Mouse (Mus musculus) neural tube, embryonic 15.5 days (tissue): Measurements from ENCODE around the gene Gas2. TPM values are rescaled to one million over a fixed set of nuclear protein-coding genes. Genes with fewer than 3 reads are reported as not detected.

ENCODE experiments used
- ATAC-seq: fragments of 200-750 bp; cut with Nextera tagmentation; 2 replicates; pipeline ENCODE4 v1.8.0; 2017; ENCODE audit warnings: mild to moderate bottlenecking, moderate TSS enrichment, moderate library complexity; ENCODE audit not compliant: low FRiP score
- H3K27ac ChIP-seq: fragments of 300-500 bp; sonication (generic); replicated peaks from 2 replicates; pipeline ENCODE4 v1.5.1; 2015; ENCODE audit warnings: mild to moderate bottlenecking, inconsistent platforms
- H3K27me3 ChIP-seq: fragments of 300-500 bp; sonication (generic); replicated peaks from 2 replicates; pipeline ENCODE4 v1.6.1; 2015; ENCODE audit warnings: inconsistent platforms
- H3K36me3 ChIP-seq: fragments of 300-500 bp; sonication (generic); 2 replicates; pipeline ENCODE4 v1.6.1; 2015; ENCODE audit warnings: inconsistent platforms
- H3K4me1 ChIP-seq: fragments of 300-500 bp; sonication (generic); 2 replicates; pipeline ENCODE4 v1.6.1; 2015; ENCODE audit warnings: inconsistent platforms
- H3K4me2 ChIP-seq: fragments of 300-500 bp; sonication (generic); 2 replicates; pipeline ENCODE4 v1.6.1; 2015; ENCODE audit warnings: inconsistent platforms, mild to moderate bottlenecking, moderate library complexity
- H3K4me3 ChIP-seq: fragments of 300-500 bp; sonication (generic); replicated peaks from 2 replicates; pipeline ENCODE4 v1.5.1; 2015; ENCODE audit warnings: mild to moderate bottlenecking, inconsistent platforms
- H3K9ac ChIP-seq: fragments of 300-500 bp; sonication (generic); replicated peaks from 2 replicates; pipeline ENCODE4 v1.6.1; 2015; ENCODE audit warnings: mild to moderate bottlenecking, inconsistent platforms
- H3K9me3 ChIP-seq: fragments of 300-500 bp; sonication (generic); replicated peaks from 2 replicates; pipeline ENCODE4 v1.6.1; 2016; ENCODE audit warnings: inconsistent platforms
- WGBS: fragments of 180-500 bp; shearing (Covaris S2); methylation state at CpG from one replicate; pipeline ENCODE4 v1.1.7; 2015; ENCODE audit warnings: mixed read lengths; 5-methylcytosine and 5-hydroxymethylcytosine counted together
- polyA plus RNA-seq: library from polyadenylated mRNA; unstranded; fragments of >200 nt; fragmentation: Nextera tagmentation; extraction: Ambion mirVana; gene quantifications from 2 replicates; pipeline ENCODE4 v1.2.1, GENCODE M21; 2015

Gene Gas2
- polyA plus RNA-seq, 1 experiment from 2014 or later = 18.9 TPM

GRCm38 (mm10) chr7:51931217-51931616, 69.4 kb downstream of the Gas2 start:
- Histone ChIP-seq H3K27ac (no peak overlapping the region), H3K4me3 (no peak overlapping the region), H3K9ac (no peak overlapping the region), H3K27me3 (no peaks in the 10 kb centered on the region), H3K9me3 (no peaks in the 10 kb centered on the region), H3K36me3 (no peaks in the 10 kb centered on the region), H3K4me1 (peaks cover 12% of the 10 kb centered on the region), H3K4me2 (no peak overlapping the region)
- no peak for ATAC-seq
- 69% methylated on average over 4 of the region's 4 CpGs for WGBS

GRCm38 (mm10) chr7:51937337-51937736, 75.5 kb downstream of the Gas2 start:
- no peaks in the 10 kb centered on the region for H3K36me3 ChIP-seq
- no peaks in the 10 kb centered on the region for H3K4me1 ChIP-seq
- no peaks in the 10 kb centered on the region for H3K27me3 ChIP-seq
- no peak overlapping the region for H3K4me2 ChIP-seq
- WGBS = 98% methylated on average over 1 of the region's 1 CpGs
- H3K27ac ChIP-seq = no peak overlapping the region
- no peak overlapping the region for H3K9ac ChIP-seq
- no peak overlapping the region for H3K4me3 ChIP-seq
- H3K9me3 ChIP-seq = no peaks in the 10 kb centered on the region
- no peak for ATAC-seq

GRCm38 (mm10) chr7:51940461-51940860, 78.6 kb downstream of the Gas2 start:
- Histone ChIP-seq H3K27me3 (no peaks in the 10 kb centered on the region), H3K4me2 (no peak overlapping the region), H3K9me3 (no peaks in the 10 kb centered on the region), H3K4me1 (no peaks in the 10 kb centered on the region), H3K9ac (no peak overlapping the region), H3K36me3 (no peaks in the 10 kb centered on the region), H3K4me3 (no peak overlapping the region), H3K27ac (no peak overlapping the region)
- no peak for ATAC-seq
- WGBS = 71% methylated on average over 2 of the region's 2 CpGs

- peak; percentile 50; the same call in 1 of the 2 replicates for ATAC-seq
- no peaks in the 10 kb centered on the region for H3K36me3 ChIP-seq
- WGBS = 34% methylated on average over 9 of the region's 9 CpGs
- no peaks in the 10 kb centered on the region for H3K9me3 ChIP-seq
- H3K9ac ChIP-seq = no peak overlapping the region
- no peak overlapping the region for H3K4me3 ChIP-seq
- no peaks in the 10 kb centered on the region for H3K27me3 ChIP-seq
- H3K4me1 ChIP-seq = peaks cover 15% of the 10 kb centered on the region; the same call in 1 of the 2 replicates
- H3K27ac ChIP-seq = peak overlapping the region; percentile 54
- no peak overlapping the region for H3K4me2 ChIP-seq
Observed at GRCm38 (mm10) chr7:51955424-51956041, 93.7 kb downstream of the Gas2 start.

GRCm38 (mm10) chr7:51957766-51958165, 96.0 kb downstream of the Gas2 start:
- Histone ChIP-seq H3K4me3 (no peak overlapping the region), H3K4me1 (peaks cover 29% of the 10 kb centered on the region), H3K36me3 (no peaks in the 10 kb centered on the region), H3K4me2 (no peak overlapping the region), H3K27me3 (no peaks in the 10 kb centered on the region), H3K27ac (no peak overlapping the region), H3K9ac (no peak overlapping the region), H3K9me3 (no peaks in the 10 kb centered on the region)
- no peak for ATAC-seq

- 52% methylated on average over 6 of the region's 6 CpGs for WGBS
- Histone ChIP-seq H3K9me3 (no peaks in the 10 kb centered on the region), H3K9ac (no peak overlapping the region), H3K27ac (no peak overlapping the region), H3K36me3 (no peaks in the 10 kb centered on the region), H3K27me3 (no peaks in the 10 kb centered on the region), H3K4me1 (peaks cover 15% of the 10 kb centered on the region), H3K4me3 (no peak overlapping the region), H3K4me2 (no peak overlapping the region)
- ATAC-seq = no peak; the same call in 1 of the 2 replicates
Observed at GRCm38 (mm10) chr7:51960698-51961374, 99.0 kb downstream of the Gas2 start.

GRCm38 (mm10) chr7:51962219-51962952, 100.6 kb downstream of the Gas2 start:
- Histone ChIP-seq H3K4me2 (no peak overlapping the region), H3K27ac (0 out of 2 replicates have a peak overlapping the region, but pooled peaks have one; percentile 15), H3K9ac (no peak overlapping the region), H3K9me3 (no peaks in the 10 kb centered on the region), H3K27me3 (no peaks in the 10 kb centered on the region), H3K4me3 (no peak overlapping the region), H3K36me3 (no peaks in the 10 kb centered on the region), H3K4me1 (peaks cover 14% of the 10 kb centered on the region)
- 30% methylated on average over 10 of the region's 10 CpGs for WGBS
- ATAC-seq = peak; percentile 65

GRCm38 (mm10) chr7:51964681-51965080, 102.9 kb downstream of the Gas2 start:
- 90% methylated on average over 7 of the region's 7 CpGs for WGBS
- Histone ChIP-seq H3K4me3 (no peak overlapping the region), H3K9me3 (no peaks in the 10 kb centered on the region), H3K27me3 (no peaks in the 10 kb centered on the region), H3K36me3 (no peaks in the 10 kb centered on the region), H3K4me2 (no peak overlapping the region), H3K4me1 (peaks cover 14% of the 10 kb centered on the region), H3K27ac (no peak overlapping the region), H3K9ac (no peak overlapping the region)
- ATAC-seq = no peak

GRCm38 (mm10) chr7:51967581-51967980, 105.8 kb downstream of the Gas2 start:
- 83% methylated on average over 4 of the region's 4 CpGs for WGBS
- H3K27ac ChIP-seq = no peak overlapping the region
- H3K4me1 ChIP-seq = peaks cover 5% of the 10 kb centered on the region; the same call in 1 of the 2 replicates
- no peak overlapping the region for H3K4me2 ChIP-seq
- no peak overlapping the region for H3K4me3 ChIP-seq
- H3K9me3 ChIP-seq = no peaks in the 10 kb centered on the region
- no peaks in the 10 kb centered on the region for H3K27me3 ChIP-seq
- H3K9ac ChIP-seq = no peak overlapping the region
- no peak for ATAC-seq
- no peaks in the 10 kb centered on the region for H3K36me3 ChIP-seq

- H3K4me2 ChIP-seq = no peak overlapping the region
- H3K4me3 ChIP-seq = no peak overlapping the region
- H3K4me1 ChIP-seq = peaks cover 10% of the 10 kb centered on the region; the same call in 1 of the 2 replicates
- no peaks in the 10 kb centered on the region for H3K9me3 ChIP-seq
- ATAC-seq = no peak
- no peaks in the 10 kb centered on the region for H3K36me3 ChIP-seq
- H3K27me3 ChIP-seq = no peaks in the 10 kb centered on the region
- no peak overlapping the region for H3K27ac ChIP-seq
- H3K9ac ChIP-seq = no peak overlapping the region
Observed at GRCm38 (mm10) chr7:51969379-51969778, 107.6 kb downstream of the Gas2 start.

GRCm38 (mm10) chr7:51972252-51972855, 110.5 kb downstream of the Gas2 start:
- Histone ChIP-seq H3K4me2 (no peak overlapping the region), H3K36me3 (no peaks in the 10 kb centered on the region), H3K4me1 (peaks cover 17% of the 10 kb centered on the region; the same call in 1 of the 2 replicates), H3K9me3 (no peaks in the 10 kb centered on the region), H3K27ac (peak overlapping the region; percentile 63), H3K27me3 (no peaks in the 10 kb centered on the region), H3K9ac (no peak overlapping the region), H3K4me3 (no peak overlapping the region)
- ATAC-seq = peak; percentile 66
- 30% methylated on average over 6 of the region's 6 CpGs for WGBS
